Mouse (Mus musculus): ENCODE results near the gene Sbp.

DNA sequence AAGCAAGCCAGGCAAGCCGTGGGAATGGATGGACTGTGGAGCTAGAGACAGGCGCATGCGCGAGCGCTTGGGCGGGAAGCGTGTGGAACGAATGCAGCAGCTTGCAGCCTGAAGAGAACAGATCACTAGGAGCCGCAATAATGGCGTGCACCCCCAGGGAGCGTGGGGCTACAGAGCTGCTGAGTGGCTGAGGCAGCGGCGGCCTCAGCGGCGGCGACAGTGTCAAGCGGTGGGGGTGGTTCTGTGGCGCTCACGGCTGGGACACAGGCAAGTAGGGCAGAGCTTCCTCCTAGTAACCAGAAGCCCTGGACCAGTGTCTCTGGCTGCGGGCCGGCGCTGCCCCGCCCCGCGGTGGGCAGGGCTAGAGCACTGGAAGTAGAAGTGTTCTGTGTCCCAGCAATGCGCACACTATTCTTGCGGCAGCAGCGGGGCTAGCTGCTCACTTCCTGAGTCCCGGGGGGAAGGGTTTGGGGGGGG is 16.9 kb upstream of the Sbp start:
- TF ChIP-seq CTCF (IDR thresholded peaks at IDR 0.05; ENCODE audit: extremely low read depth, insufficient read length, insufficient replicate concordance, low read depth, low read length) = no peak
- TF ChIP-seq POLR2A (IDR thresholded peaks at IDR 0.05; ENCODE audit: low read depth, low read length) = peak; percentile 84
